Mouse (Mus musculus) urinary bladder, postnatal 4 days (tissue): ENCODE results near the gene Slc30a1.

ENCODE experiments used
- DNase-seq, 2 experiments: peaks; one replicate each; pipeline ENCODE4 v3.0.0; 2021 to 2022; ENCODE audit warnings: low spot score in 2 of 2

Gene Slc30a1

GRCm38 (mm10) chr1:191945341-191945740 is 38.8 kb downstream of the Slc30a1 start:
- DNase-seq = no peak

GRCm38 (mm10) chr1:191945756-191946155 is 39.2 kb downstream of the Slc30a1 start:
- no peak for DNase-seq

- DNase-seq = no peak
Measured at GRCm38 (mm10) chr1:191946261-191946660, 39.7 kb downstream of the Slc30a1 start.

GRCm38 (mm10) chr1:191946835-191947234 is 40.3 kb downstream of the Slc30a1 start:
- DNase-seq = no peak

GRCm38 (mm10) chr1:191947796-191948195 is 41.2 kb downstream of the Slc30a1 start:
- DNase-seq = no peak

GRCm38 (mm10) chr1:191948600-191948999 is 42.0 kb downstream of the Slc30a1 start:
- DNase-seq = no peak

GRCm38 (mm10) chr1:191950611-191951010 is 44.0 kb downstream of the Slc30a1 start:
- no peak for DNase-seq

GRCm38 (mm10) chr1:191952733-191953335 is 46.3 kb downstream of the Slc30a1 start:
- no peak for DNase-seq

- DNase-seq = no peak
Measured at GRCm38 (mm10) chr1:191955101-191955500, 48.5 kb downstream of the Slc30a1 start.

GRCm38 (mm10) chr1:191956261-191956660 is 49.7 kb downstream of the Slc30a1 start:
- no peak for DNase-seq

GRCm38 (mm10) chr1:191956871-191957270 is 50.3 kb downstream of the Slc30a1 start:
- no peak for DNase-seq

GRCm38 (mm10) chr1:191957321-191957720 is 50.8 kb downstream of the Slc30a1 start:
- DNase-seq = no peak

- DNase-seq = no peak
Measured at GRCm38 (mm10) chr1:191960946-191961345, 54.4 kb downstream of the Slc30a1 start.
